Mouse (Mus musculus): ENCODE measurements around the gene Ocm.
"Not testable (repeated sequence)": the region's sequence is repeated elsewhere in the genome, so short reads cannot be mapped to it uniquely, and the experiment has no call there.

The Ocm gene

DNA sequence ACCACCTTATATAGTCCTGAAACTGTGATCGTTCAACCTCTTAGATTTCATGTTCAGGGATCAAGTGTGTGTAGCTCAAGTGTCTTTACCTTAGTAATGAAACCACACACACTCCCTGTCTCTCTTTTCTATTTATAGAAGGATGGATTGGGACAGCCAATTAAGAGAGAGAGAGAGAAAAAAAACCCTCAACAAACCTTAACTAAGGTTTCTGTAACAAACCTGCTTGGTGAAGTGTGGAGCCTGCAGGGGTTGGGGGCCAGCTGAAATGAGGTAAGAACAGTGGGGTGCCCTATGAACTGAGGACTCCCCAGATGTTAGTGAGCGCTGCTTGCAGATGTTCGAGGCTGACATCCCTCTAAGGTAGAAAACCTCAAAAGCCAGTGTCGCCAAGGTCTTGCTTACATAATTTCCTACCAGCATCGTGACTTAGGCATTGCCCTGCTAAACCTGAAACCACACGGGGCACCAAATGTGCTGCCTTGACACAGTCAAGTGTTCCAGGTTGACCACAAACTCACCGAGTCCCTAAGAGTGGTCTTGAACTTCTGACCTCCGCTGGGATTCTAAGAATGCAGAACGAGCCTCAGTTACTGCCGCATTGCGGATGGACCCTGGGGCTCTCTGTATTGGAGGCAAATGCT is at the start of gene Ocm:
Gene Ocm (minus strand): TSS at position 51 of the 644 bp plus-strand sequence.
- DNase-seq (ENCODE audit: low spot score): no peak

GRCm38 (mm10) chr5:144071249-144071648 is 44.8 kb upstream of the Ocm start:
- no peak for DNase-seq (ENCODE audit: low spot score)

- DNase-seq (ENCODE audit: low spot score): no peak
Observed at GRCm38 (mm10) chr5:144070064-144070463, 43.6 kb upstream of the Ocm start.

DNA sequence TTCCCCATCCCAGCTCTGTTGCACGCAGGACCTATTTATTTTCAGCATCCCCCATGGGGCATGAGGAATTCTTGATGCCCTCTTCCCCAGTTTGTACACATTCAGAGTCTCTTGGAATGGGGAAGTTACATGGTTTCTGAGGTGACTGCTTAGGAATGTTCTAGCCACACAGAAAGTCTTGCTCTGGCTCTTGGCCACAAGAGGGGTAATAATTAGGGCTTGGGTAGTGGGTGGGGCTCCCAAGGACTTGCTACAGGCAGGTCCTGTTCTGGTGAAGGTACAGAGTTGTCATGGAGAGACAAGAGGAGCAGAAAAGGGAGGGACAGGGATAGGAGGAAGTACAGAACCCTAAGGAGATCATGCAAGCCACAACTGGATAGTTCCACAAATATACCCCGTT is 39.6 kb upstream of the Ocm start:
- DNase-seq (ENCODE audit: low spot score): peak; percentile 40

- DNase-seq (ENCODE audit: low spot score): no peak
Observed at GRCm38 (mm10) chr5:144064093-144064492, 37.6 kb upstream of the Ocm start.

DNA sequence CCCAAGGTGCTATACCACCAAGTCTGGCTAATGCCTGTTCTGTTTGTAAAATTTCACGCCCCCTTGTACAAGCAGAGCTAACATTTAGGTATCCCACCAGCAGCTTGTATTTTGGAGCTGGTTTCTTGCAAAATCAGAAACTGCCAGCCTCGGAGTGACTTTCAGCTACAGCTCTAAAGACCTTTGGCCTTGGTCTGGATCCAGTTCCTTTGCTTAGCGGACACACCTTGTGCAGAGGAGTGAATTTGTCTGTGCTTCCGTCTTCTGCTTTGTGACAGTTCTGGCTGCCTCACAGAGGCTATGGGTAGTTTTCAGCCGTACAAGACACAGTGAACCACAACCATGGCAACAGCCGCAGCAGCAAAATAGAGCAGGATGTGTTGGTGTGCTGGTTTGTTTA is 27.9 kb upstream of the Ocm start:
- DNase-seq (ENCODE audit: low spot score): no peak

DNA sequence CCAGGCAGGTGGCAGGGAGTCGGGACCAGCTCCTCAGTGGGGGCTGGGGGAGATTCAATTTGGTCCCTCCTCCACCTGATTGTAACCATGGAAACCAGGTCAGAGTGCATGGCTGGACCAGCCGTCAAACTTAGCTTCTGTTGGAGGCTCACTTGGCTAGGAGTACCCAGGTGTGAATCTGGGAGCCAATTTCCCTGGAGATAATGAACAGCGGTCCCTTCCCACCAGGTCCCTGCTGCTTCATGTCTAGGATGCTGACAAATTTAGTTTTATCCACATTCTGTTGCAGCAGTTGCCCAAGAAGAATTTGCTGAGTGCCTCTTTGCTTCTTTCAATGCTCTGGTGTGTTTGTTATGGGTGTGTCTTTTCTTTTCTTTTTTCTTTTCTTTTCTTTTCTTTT is 27.0 kb upstream of the Ocm start:
- no peak for DNase-seq (ENCODE audit: low spot score)

GRCm38 (mm10) chr5:144051268-144051667 is 24.8 kb upstream of the Ocm start:
- no peak for DNase-seq (ENCODE audit: low spot score)

GRCm38 (mm10) chr5:144049881-144050280 is 23.4 kb upstream of the Ocm start:
- no peak for DNase-seq (ENCODE audit: low spot score)

DNA sequence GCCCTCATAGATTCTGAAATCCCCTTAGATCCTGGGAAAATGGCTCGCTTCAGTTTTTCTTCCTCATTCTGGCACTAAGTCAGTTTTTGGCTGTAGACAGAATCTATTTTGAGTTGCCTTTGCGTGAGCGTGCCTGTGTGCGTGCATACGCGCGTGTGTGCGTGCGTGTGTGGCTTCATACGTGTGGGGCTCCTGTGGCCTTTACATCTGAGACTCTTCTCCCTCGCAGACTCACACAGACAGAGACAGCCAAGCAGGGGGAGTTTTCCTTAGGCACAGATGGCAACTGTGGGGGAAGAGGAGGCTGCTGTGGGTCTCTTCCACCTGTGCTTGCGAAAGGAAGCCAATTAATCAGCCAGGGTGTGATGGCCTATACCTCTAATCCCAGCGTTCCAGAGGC is 20.9 kb upstream of the Ocm start:
- no peak for DNase-seq (ENCODE audit: low spot score)

GRCm38 (mm10) chr5:144043166-144043565 is 16.7 kb upstream of the Ocm start:
- no peak for DNase-seq (ENCODE audit: low spot score)

DNA sequence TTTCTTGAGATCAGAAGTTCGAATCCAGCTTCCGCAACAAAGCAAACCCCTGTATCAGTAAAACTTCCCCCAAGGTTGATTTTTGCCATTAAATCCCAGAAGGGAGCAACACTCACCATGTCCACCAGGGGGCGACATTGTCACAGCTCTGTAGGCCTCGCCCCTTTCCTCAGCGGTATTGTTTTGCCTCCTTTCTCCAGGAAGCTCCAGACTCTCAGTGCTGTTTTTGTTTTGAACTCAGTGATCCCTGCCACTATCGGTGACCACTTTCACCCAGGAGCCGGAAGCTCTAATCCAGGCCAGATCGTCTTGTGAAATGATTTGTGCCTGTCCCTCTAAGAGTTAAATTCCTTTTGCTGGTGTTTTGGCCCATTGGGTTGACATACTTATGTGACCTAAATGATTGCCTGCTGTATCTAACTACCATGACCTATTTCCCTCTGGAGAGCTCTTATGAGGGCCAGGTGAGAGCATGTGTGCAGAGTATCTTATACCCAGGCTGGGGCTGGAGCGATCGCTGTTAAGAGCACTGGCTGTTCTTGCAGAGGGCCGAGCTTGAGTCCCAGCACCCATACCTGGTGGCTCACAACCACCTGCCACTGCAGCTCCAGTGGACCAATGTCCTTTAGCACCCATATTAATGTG is 14.4 kb upstream of the Ocm start:
- DNase-seq (ENCODE audit: low spot score): peak; percentile 82

GRCm38 (mm10) chr5:144039886-144040285 is 13.4 kb upstream of the Ocm start:
- DNase-seq (ENCODE audit: low spot score): no peak

- DNase-seq (ENCODE audit: low spot score): no peak
Observed at GRCm38 (mm10) chr5:144039156-144039675, 12.7 kb upstream of the Ocm start.

GRCm38 (mm10) chr5:144036952-144037351 is 10.5 kb upstream of the Ocm start:
- no peak for DNase-seq (ENCODE audit: low spot score)

- DNase-seq (ENCODE audit: low spot score): no peak
Observed at GRCm38 (mm10) chr5:144034567-144034966, 8.1 kb upstream of the Ocm start.

DNA sequence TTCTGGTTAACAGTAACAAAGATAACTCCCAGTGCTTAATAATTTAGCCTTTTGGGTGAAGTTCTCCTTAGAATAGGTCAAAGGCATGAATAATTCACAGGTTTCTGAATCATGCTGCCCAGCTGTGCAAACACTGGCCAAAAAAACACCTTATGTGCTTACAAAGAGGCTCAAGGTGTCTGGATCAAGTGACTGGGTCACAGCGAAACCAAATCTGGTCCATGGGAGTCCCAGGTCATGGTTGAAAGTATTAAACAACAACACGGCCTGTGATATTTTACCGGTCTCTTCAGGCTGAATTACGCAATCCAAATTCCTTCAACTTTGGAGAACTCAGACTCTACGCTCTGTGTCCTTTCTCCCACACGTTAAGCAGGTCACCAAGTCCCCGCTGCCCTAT is 6.0 kb upstream of the Ocm start:
- no peak for DNase-seq (ENCODE audit: low spot score)

DNA sequence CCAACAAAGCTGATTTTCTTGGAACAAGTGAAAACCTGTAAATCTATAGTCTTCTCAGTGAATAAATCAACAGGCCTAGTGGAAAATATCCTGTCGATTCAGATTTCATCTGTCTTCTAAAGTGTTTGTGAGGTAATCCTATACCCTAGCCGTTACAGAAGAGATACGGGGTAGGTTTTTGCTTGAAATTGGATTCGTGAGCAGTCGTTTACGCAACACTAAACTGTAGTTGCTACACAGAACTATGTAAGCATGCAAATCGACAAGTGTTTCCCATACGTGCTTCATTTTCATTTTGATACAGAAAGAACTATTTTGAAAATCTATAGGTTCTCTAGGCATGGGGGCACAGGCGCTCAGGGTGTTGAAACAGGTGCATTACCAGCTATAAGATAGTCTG is 10.6 kb downstream of the Ocm start:
- DNase-seq (ENCODE audit: low spot score): no peak

- no peak for DNase-seq (ENCODE audit: low spot score)
Observed at GRCm38 (mm10) chr5:144015312-144015650, 11.2 kb downstream of the Ocm start.

DNA sequence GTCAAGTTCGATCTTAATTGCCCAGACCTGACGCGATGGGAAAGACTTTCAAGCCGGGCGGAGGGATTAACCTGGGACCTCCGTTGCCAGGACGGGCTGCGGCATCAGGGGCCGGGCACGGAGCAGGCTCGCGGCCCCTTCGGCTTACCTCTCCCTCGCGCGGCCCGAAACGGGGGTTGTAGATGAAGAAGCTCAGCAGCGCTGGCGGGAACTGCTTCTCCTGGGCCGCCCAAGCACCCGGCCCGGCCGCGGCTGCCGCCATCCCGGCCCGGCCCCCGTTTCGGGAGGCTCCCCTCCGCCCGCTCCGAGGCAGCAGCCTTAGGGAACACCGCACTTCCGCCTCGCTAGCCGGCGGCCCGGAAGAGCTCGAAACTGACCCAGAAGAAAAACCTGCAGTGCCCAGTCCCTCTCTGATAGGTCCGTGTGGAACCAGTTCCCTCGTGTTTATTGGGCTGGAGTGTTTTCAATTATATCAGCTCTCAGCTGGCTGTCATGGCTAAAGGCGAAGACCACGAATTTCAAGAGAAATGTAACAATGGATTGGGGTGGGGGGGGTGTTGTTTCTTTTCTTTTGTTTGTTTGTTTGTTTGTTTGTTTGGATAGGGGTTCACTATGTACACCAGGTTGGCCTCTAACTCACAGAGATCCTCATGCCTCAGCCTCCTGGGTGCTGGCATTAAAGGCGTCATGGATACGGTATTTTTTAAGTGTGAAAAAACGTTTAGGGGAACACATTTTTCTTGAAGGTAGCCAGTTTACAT is 11.7 kb downstream of the Ocm start, which contains the start of gene Ccz1:
Gene Ccz1 (minus strand): TSS at position 327 of the 761 bp plus-strand sequence.
- DNase-seq (ENCODE audit: low spot score): peak; percentile 92

DNA sequence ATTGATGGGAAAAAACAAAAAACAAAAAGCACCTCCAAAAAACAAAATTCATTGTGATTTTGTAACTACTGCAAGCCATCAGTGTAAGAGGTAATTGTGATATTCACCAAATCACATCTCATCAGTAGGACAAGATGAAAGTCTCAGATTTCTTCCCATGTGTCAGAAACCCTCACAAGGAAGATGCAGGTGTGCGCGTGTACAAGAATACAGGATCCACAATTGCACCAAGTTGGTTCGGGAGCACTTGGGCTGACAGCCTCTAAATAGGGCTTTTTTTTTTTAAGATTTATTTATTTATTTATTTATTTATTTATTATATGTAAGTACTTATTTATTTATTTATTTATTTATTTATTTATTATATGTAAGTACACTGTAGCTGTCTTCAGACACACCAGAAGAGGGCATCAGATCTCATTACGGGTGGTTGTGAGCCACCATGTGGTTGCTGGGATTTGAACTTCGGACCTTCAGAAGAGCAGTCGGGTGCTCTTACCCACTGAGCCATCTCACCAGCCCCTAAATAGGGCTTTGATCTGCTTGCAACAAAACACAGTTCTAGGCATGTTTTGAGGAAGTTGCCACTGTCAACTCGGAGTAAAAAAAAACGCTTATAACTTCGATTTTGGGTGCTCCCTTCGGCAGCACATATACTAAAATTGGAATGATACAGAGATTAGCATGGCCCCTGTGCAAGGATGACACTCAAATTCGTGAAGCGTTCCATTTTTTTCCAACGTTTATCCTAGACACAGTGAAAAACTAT is 12.9 kb downstream of the Ocm start:
- DNase-seq (ENCODE audit: low spot score): not testable (repeated sequence)

DNA sequence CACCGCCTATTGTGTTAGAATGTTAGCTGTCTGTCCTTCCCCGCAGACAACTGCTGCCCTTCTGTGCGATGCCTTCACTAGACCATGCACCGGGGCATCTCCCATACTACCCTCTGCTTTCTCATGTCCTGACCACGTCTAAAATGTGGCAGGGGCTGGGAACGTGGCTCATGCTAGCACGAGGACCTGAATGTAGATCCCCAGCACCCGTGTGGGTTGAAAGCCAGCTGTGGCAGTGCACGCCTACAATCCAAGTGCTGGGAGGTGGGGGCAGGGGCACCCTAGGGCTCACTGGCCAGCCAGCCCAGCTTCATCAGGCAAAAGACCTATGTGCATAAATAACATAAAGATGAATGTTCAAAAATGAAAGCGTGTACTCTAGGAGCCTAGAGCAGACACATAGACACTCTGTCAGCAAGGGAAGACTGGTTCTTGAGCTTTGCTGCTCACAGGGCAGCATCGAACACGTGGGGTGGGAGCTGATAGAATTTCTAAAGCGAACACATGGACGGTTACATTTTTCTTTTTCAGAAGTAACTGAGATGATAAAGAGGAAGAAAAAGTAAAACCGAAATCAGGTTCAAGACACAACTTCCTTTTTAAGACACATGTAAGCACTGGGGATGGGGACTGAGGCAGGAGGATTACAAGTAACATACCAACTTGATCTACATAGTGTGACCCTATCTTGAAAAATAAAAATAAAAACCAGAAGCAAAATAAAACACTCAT is 23.8 kb downstream of the Ocm start:
- no peak for DNase-seq (ENCODE audit: low spot score)

Data from adipocyte (in vitro differentiated cells).